Mouse (Mus musculus): ENCODE results near the gene Cyp4a10.
"Not testable (repeated sequence)": the region's sequence is repeated elsewhere in the genome, so short reads cannot be mapped to it uniquely, and the experiment has no call there.

Cyp4a10 gene

DNA sequence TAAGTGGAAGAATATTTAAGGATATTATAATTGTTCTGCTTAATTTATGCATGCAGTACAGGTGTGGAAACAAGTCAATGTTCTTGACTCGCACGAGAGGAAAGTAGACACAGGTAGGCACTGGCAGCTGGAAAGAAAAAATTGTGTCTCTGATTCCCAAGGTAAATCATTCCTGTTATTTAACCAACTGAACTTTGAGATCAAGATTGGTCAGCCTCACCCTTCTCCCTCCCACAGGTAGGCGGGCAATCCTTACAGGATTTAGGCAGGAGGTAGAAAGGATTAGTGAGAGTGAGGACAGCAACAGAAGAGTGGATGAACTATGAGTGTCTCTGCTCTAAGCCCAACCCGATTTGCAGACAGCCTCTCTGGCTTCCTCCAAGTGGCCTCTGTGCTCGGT lies at the start of gene Cyp4a10:
TSS of gene Cyp4a10 (plus strand) at position 265 of the 400 bp plus-strand sequence.
- not testable (repeated sequence) for DNase-seq (ENCODE audit: low read depth, low spot score)

DNA sequence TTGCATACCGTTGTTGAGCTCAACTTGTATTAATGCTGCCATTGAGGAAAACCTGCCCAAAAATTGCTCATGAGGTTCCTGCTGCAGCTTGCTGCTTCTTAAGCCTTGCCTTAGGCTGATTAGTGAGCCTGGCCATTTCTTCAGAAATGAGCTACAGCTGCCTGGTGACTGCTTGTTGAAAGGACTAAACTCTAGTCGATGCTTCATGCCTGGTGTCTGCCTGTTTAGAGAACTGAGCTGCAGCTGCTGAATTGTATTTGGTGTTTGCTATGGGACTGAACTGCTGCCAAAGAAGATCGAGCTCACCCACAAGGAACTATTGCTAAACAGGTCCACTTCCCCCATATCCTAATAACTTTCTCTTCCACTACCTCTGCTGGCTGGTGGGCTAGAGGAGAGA lies 44.5 kb upstream of the Cyp4a10 start:
- DNase-seq (ENCODE audit: low read depth, low spot score) = not testable (repeated sequence)

DNA sequence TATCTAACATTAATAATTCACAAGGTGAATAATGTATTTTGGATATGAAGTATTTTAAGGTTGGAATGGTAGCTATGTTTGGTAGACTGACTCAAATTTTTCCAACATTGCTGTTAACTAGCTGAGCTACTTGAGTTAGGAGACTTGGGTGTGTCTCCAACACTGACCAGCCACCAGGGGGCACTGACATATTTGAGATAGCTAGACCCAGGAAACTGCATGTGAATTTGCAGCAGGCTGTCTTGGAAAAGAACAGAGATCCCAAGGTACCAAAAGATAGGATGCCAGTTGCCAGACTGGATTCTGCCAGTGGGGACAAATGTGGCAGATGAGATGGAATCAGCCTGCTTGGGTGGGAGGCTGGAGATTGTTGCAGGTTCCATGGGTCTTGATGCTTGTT lies 42.0 kb upstream of the Cyp4a10 start:
- not testable (repeated sequence) for DNase-seq (ENCODE audit: low read depth, low spot score)

DNA sequence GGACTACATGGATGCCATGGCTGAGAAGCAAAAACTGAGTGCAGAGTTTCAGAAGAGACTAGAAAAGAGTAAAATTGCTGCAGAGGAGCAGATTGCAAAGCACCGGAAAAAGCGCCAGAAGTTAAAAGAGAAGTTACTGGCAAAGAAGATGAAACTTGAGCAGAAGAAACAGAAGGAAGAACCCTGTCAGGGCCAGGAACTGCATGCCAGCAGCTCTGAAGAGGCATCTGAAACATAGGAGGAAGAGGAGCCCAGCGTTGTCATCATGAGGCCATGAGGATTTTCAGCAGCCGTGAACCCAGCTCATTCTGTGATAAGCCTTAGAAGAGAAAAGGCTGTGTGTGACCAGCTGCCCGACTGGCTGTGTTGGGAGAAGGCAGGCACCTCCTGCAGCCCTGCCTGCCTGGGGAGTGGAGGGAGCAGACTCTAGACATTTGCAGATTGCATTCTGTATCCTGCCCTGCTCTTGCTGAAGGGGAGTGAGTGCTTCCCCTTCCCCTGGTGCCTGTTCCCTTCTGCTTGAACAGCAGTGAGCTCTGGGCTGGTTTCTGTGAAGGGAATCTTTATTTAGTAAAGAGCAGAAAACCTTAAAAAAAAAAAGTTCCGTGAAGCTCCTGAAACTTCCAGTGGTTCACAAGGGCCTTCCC lies 36.9 kb upstream of the Cyp4a10 start:
- DNase-seq (ENCODE audit: low read depth, low spot score) = no peak

DNA sequence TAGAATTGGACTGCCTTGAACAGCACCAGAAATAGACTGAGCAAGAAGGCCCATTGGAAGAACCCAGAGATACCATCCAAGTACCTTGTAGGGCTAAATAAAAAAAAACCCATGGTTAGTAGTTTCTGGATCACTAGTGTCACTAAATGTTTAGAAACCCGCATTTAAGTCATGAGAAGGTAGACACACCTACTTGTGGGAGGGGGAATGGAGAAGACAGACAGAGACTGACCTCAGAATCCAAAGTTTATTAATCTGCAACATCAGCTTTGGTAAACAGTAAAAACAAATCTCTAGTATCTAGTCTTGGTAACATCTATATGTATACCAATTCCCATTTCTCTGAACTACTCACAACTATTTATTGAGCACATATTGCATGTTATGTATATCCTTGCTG lies 22.1 kb upstream of the Cyp4a10 start, which contains the start of gene Cyp4a14:
TSS of gene Cyp4a14 (minus strand) at position 142 of the 400 bp plus-strand sequence.
- no peak for DNase-seq (ENCODE audit: low read depth, low spot score)

DNA sequence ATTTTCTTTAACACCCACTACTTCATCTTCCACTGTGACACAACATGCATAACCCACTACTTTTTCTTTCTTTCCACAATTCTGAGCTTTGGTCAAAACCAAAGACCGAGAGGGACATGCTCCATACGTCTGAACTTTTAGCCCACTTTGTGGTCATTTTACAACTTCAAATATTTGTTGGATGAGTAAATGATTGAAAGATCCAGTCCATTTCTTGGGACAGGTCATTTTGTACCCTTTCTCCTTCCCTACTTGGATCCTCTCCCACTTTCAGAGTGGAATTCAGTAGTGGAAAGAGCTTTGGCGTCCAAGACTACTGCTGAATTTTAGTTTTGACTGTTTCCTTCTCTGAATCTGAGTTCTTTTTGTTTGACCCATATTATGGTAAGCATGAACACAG lies 20.6 kb upstream of the Cyp4a10 start:
- no peak for DNase-seq (ENCODE audit: low read depth, low spot score)

DNA sequence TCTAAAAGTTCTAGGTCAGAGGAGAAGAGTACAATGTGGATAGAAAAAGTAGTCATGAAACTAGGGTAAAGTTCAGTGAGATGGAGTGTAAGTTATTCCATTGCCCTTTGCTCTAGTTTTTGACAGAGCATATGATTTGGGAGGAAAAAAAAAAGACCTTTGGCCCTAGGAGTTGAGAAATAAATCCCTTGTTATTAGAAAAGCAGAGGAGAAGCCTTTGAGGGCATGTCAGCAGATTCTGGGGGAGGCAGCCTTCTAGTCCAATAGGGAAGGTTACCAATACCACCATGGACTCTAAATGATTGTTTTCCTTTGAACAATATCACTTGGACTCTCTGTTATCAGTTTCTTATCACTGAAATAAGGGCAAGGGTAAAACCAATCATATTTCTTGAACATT lies 4.1 kb upstream of the Cyp4a10 start:
- DNase-seq (ENCODE audit: low read depth, low spot score) = not testable (repeated sequence)

DNA sequence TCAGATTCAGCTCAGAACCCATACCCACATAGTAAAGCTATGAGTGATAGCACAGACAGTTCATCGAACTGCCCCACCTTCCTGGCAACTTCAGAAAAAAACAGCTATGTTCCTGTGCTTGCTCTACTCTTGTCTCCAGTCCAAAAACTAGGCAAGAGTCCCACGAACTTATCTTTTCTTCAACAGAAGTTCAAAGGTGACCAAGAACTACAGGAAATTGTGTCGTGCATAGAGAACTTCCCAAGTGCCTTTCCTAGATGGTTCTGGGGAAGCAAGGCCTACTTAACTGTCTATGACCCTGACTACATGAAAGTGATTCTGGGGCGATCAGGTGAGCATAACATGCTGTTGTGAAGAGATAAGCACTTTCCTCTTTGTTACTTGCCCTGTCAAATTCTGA lies 1.4 kb downstream of the Cyp4a10 start:
- no peak for DNase-seq (ENCODE audit: low read depth, low spot score)

DNA sequence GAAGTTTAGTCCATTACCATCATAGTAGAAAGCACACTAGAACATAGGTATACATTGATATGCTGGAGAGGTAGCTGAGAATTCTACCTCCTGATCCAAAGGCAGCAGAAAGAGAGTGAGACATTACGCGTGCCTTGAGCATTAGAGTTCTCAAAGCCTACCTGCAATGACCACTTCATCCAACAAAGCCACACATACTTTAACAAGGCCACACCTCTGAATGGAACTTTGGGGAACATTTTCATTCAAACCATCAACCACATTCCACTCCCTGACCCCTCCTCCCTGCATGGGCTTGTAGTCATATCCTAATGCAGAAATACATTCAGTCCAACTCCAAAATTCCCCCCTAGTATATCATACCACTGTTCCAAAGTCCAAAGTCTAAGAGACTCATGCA lies 3.7 kb downstream of the Cyp4a10 start:
- DNase-seq (ENCODE audit: low read depth, low spot score) = no peak

DNA sequence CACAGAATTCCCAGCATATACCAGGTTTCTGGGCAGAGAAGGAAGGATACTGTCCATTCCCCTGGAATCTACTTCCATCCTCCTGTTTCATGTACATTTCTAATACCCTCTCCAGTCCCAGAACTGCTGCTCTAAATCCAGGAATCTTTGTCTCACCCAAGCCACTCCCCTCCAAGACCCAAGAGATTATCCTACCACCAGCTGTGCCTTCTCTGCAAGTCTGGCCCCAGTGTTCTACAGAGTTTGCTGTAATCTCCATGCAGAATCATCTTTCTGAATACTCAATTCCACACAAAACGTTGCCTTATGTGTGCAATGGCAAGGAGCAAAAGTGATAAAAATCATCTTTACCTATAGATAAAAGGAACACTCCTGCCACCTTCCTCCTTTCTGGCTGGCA lies 27.0 kb downstream of the Cyp4a10 start:
- no peak for DNase-seq (ENCODE audit: low read depth, low spot score)

DNA sequence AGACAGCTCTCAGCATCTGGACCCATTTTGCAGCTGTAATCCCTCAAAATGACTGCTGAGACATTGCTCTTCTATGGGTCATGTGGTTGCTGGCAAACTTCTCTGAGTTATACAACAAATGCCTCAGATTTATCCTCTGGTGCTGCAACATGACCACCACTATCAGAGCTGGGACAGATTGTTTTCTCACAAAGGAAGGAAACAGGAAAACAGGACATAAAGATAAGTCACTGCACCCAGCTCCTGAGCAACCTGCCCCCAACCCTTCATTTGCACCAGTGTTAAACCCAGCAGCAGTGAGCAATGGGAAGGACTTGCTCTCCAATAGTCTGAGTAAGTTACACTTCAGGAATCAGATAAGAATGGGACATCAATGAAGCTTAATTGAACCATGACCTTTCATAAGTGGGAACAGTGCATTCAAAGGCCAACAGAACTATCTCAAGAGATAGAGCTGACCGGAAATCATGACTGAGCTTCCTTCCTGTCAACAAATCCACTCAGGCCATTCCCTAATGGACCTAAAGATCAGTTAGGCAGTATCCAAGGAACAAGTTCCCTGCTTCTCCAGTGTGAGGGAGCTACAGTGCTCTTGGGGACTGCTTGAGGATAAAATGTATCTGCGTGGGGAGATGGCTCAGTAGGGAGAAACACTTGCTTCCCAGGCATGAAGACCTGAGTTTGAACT lies 28.2 kb downstream of the Cyp4a10 start:
- no peak for DNase-seq (ENCODE audit: low read depth, low spot score)

DNA sequence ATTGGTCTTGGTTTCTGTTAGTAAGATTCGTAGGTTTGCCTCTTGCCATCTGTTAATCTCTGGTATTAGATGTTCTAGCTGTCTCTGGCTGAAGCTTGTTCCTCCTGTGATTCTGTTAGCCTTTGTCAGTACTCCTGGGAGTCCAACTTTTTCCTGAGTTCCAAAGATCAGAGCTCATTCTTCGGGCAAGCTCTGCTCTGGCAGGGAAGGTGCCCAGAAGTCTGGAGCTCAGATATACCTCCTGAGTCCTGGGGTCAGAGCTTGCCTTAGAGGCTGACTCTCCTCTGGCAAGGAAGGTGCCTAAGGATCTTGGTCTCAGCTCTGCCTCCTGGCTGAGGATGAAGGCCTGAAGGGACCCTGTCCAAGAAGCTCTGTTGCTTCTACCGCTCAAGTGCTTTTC lies 34.7 kb downstream of the Cyp4a10 start:
- no peak for DNase-seq (ENCODE audit: low read depth, low spot score)

DNA sequence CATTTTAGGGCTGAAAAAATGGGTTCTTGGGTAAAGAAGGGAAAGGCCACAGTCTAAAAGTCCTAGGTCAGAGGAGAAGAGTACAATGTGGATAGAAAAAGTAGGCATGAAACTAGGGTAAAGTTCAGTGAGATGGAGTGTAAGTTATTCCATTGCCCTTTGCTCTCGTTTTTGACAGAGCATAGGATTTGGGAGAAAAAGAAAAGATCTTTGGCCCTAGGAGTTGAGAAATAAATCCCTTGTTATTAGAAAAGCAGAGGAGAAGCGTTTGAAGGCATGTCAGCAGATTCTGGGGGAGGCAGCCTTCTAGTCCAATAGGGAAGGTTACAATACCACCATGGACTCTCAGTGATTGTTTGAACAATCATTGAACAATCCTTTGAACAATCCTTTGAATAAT lies 37.4 kb downstream of the Cyp4a10 start:
- DNase-seq (ENCODE audit: low read depth, low spot score) = no peak

DNA sequence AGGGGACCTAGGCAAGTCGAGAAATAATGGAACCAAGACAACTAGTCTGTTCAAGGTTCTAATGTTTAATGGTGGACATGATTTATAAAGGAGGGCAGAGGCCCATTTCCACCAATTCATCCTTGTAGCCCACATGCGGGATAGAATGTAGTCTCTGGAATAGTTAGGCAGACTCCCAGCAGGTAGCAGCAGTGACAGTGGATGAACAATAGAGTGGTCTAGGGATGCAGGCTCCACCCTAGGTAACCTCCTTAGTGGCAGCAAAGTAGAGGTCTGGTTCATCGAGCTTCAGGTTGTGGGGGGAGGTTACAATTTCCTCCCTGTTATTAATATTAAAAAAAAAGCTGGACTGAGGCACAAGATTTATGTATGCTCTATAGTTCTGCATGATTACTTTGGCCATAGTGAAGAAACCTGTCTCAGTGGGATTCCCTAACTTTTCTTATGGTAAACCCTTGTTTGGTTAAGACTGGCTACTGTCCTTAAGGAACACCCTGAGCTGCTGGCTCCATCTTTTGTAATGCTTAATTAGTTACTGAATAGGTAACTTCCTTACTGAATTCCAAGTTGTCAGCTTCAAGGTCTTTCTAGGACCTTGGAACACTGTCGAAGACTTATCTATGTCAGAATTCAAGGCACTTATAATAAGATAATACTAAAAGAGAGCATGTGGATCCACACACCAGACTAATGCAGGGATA lies 39.9 kb downstream of the Cyp4a10 start:
- DNase-seq (ENCODE audit: low read depth, low spot score) = no peak

DNA sequence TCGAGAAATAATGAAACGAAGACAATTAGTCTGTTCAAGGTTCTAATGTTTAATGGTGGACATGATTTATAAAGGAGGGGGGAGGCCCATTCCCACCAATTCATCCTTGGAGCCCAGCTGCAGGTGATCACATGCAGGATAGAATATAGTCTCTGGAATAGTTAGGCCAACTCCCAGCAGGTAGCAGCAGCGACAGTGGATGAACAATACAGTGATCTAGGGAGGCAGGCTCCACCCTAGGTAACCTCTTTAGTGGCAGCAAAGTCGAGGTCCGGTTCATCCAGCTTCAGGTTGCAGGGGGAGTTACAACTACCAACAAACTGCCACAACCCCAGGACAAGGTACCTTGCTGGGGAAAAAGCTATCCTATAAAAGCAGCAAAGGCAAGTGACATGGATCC lies 43.2 kb downstream of the Cyp4a10 start:
- not testable (repeated sequence) for DNase-seq (ENCODE audit: low read depth, low spot score)

DNA sequence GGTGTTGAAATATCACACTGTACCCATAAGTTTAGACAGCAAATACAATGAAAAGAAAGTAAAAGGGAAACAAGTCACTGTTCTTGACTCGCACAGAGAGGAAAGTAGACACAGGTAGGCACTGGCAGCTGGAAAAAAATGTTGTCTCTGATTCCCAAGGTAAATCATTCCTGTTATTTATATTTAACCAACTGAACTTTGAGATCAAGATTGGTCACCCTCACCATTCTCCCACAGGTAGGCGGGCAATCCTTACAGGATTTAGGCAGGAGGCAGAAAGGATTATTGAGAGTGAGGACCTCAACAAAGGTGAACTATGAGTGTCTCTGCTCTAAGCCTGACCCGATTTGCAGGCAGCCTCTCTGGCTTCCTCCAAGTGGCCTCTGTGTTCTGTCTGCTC lies 45.3 kb downstream of the Cyp4a10 start, which contains the start of gene Cyp4a31:
TSS of gene Cyp4a31 (plus strand) at position 249 of the 400 bp plus-strand sequence.
- no peak for DNase-seq (ENCODE audit: low read depth, low spot score)

DNA sequence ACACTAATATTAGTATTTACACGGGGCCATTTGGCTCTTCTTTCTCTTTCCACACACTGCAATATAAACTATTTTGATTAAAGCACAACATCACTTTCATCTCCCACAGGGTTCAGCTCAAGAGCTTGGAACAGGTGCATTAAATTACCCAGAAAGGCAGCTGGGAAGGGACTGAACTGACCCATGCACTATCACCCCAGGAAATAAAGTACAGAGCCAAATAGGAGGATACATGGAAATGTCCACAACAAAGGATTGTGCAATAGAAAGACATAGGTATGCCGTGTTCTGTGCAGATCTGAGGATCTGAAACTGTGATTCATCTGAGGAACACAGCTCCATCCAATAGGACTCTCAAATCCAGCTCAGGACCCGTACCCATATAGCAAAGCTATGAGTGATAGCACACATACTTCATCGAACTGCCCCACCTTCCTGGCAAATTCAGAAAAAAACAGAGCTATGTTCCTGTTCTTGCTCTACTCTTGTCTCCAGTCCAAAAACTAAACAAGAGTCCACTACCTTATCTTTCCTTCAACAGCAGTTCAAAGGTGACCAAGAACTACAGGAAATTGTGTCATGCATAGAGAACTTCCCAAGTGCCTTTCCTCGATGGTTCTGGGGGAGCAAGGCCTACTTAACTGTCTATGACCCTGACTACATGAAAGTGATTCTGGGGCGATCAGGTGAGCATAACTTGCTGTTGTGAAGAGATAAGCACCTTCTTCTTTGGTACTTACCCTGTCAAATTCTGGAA lies 46.6 kb downstream of the Cyp4a10 start:
- not testable (repeated sequence) for DNase-seq (ENCODE audit: low read depth, low spot score)

DNA sequence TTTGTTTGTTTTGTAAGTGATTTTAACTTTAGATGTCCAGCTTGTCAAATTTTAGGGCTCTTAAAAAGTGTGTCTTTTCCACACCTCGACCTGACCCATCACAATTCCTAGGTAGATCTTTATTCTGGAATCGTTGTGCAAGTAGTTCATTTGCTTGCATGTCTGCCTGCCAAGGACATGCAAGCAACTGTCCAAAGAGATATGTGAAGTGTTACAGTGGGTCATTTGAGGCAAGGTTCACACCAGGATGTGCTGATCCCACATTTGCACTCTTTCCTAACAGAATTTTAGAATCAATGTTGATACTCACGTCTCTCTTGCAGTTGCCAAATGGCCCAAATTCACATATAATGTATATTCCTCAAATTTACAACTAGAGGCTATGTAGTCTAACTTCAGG lies 57.2 kb downstream of the Cyp4a10 start:
- DNase-seq (ENCODE audit: low read depth, low spot score) = no peak

DNA sequence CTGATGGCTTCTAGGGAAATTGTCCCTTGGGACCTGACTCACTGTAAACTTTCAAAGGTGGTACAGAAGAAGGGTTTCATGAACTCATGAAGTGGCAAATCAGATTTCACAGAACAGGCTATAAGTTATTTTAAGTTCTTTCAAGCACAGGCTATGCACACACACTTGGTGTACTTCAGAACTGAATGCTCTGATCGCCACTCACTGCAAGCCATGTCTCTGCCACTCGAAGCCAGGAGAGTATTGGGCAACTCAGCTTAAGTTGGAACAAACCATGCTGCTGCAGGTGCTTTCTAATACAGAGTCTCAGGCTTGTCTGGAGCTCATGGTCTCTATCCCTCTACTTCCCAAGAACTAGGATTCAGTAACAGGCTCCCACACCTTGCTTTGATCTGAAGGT lies 57.7 kb downstream of the Cyp4a10 start:
- DNase-seq (ENCODE audit: low read depth, low spot score) = no peak

DNA sequence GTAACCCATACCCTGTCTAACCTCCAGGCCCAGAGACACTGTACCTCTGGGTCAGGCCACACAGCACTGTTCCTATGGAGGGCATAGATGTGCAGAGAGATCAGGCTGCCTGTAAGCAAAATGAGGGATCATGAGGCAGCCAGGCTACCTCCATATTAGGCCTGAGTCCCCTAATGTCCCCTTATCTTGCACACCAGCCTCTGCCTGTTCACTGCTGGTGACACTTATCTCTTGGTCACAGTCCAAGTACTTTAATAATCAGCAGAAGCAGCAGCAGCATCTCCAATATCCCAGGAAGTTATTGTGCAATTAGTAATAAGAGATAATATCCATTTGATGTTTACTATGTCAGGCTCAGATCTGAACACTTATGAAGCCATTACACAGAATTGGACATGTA lies 65.0 kb downstream of the Cyp4a10 start:
- DNase-seq (ENCODE audit: low read depth, low spot score) = no peak

All from forelimb bud, embryonic 11.5 days (tissue).